Mouse (Mus musculus): ENCODE results near the gene Ctdsp1. TPM values are rescaled to one million over a fixed set of nuclear protein-coding genes. Genes with fewer than 3 reads are reported as not detected.
A peak's percentile ranks its signal among the peaks of the same experiment; 100 is the strongest.

The Ctdsp1 gene
- total RNA-seq, 2 experiments from 2014 or later, result 107 to 116 TPM

DNA sequence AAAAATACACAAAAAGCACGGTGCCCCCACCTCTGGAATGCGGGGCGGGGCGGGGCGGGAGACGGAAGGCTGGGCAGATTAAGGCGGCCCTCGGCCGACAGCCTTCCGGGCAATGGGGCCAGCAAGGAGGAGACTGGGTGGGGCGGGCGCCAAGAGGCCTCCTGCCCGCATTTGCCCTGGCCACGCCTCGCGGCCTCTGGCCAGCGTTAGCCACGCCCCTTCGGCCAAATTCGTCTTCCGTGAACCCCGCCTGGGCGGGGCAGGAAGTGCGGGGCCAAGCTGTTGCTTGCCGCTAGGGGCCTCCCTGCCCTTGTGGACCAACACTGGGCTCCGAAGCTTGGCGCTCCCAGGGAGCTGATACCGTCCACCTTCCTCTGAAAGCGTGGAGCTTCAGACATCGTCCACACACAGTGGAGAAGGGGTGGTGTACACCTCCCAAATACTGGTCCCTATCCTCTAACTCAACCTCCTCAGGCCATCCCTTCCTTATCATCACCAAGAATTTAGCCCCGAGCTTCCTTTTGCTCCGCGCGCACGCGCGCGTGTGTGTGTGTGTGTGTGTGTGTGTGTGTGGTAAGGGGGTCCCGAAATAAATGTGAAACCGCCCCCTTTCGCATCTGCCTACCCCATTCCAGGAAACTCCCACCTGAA lies 6.1 kb downstream of the Ctdsp1 start:
- DNase-seq, result peak; percentile 99

DNA sequence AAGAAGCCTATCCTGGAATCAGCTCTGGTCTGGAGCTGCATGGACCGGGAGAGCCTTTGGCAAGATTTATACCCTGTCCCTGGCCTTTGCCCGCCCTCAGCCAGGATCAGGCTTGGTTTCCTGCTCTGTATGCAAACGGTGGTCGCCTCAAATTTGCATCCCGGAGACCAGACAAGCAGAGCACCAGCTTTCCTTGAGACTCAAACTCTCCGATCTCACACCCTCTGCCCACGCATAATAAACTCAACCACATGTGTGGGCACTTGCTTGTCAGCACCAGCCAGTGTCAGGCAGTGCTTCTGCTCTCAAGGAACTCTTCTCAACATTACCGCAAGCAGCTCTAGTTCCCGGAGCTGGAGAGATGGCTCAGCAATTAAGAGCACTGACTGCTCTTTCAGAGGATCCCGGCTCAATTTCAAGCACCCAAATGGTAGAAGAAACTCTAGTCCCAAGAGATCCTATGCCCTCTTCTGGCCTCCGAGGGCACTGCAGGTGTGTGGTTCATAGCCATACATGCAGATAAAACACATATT lies 6.7 kb downstream of the Ctdsp1 start:
- DNase-seq, result peak; percentile 73 to 85

DNA sequence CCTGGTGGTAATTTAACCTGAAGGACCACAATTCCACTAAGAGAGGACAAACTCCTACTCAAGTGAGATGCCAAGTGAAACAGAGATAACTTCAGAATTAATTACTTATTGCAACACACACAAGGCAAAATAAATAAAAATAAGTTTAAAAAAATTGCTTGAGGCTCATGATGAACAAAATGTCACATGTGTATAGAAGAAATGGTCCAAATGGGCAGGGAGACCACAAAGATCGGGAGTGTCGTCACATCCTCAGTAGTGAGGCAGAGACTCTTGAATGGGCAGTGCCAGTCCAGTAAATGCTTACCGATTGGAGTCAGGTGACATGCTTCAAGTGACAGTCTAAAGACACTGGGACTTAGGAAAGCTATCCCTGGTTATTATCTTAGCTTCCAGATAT lies 9.2 kb downstream of the Ctdsp1 start:
- DNase-seq, result no peak

DNA sequence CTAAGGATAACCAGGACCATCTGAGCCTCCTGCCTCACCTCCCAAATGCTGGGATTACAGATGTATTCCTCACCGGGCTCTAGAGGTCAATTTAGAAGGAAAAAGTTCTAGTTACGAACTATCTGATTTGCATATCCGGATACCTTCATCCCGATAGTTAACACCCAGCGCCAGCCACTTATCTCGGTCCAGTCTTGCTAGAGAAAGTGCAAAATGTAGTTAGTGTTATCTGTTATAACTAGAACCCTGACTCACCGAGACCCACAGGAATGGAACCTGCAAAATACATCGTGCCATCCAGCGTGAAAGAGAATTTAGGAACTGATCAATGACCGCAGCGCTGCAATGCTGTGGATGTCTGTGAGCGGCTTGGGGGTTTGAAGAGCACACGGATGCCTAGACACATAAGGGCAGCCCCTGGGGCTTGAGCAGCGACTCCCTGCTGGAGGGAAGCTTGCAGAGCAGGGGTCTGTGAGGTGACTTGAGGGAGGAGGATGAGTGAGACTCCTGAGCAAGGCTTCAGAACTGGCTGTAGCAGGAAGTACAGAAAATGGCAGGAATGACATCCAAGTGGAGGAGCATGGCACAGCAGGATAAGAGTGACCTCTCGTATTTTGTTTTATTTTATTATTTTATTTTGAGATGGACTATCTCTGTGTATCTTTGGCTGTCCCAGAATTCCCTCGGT lies 9.8 kb downstream of the Ctdsp1 start:
- no peak for DNase-seq

DNA sequence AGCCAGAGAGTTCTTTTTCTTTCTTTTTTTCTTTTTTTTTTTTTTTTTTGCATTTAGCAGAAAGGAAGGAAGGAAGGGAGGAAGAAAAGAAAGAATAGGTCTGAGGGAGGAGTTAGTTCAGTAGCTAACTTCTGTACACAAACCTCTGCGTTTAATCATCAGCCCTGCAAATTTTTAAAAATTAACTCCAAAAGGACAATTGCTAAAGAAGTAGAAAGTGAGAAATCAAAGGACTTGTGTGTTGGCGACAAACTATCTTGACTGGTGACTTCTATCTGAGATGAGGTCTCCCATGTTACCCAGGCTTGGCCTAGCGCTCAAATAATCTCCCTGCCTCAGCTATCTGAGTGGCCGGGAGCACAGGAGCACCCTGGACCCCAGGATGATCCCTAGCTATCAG lies 12.9 kb downstream of the Ctdsp1 start:
- no peak for DNase-seq

DNA sequence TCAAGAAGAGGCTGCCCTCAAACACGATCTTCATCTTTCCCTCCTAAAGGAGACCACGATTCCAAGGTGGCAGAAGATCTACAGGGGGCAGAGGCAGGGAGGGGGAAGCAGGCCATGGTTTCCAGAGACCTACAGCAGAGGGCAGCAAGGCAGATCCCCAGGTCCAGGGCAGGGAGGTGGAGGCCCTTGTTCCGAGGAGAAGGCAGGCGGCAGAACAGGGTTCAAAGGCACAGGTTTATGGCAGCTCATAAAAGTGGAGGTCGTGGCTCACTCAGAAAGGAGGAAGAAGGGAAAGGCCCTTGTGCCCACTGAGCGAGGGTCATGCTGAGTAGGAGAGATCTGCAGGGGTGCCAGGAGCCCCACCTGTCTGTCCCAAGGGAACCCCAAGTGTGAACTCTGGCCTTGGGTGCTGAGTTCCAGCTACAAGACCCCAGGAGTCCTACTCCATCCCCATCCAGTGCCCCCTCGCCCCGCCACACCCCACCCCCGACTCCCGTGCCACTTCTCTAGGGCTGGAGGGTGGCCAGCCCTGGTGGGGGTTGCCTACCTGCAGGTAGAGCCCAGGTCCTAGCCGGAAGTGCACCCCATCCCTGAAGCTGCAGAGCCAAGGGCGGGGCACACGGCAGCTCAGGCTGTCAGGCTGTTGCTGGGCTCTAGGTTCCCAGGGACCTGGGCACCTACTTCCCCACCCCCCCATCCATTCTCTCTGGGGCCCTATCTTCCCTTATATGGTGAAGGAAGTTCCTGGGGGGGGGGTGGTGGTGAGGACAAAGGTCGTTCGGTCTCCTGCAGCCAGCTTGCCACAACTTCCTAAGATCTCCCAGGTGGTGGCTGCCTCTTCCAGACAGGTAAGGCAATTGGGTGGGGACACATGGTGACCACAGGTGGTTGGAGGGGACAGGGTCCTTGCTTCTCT lies 17.5 kb downstream of the Ctdsp1 start, which contains the start of gene Vil1:
Gene Vil1 (plus strand): TSS at position 788 of the 916 bp plus-strand sequence.
- no peak for DNase-seq

DNA sequence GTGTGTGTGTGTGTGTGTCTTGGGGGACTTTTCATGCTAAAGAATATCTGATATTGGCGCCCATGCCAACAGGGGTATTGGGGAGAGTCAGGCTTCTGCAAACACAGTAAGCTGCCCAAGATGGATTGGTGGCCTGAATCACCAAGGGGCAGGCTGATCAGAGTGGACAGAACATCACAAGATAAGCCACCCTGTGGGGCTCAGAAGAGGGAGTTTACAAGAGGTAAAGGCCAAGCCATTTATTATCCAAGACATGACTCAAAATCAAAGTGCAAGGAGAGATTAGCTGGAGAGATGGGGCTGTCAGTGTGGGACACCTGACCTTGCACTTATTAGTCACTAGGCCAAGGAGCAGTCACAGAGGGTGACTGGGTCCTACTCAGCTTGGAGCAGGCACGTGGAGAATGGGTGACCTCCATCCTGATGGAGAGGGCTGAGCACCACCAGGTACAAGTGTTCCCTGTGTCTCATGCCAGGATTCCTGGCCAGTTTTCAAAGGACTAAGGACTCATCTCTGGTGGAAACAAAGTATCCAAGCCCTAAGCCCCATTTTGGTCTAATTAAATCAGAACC lies 20.5 kb downstream of the Ctdsp1 start:
- no peak for DNase-seq

DNA sequence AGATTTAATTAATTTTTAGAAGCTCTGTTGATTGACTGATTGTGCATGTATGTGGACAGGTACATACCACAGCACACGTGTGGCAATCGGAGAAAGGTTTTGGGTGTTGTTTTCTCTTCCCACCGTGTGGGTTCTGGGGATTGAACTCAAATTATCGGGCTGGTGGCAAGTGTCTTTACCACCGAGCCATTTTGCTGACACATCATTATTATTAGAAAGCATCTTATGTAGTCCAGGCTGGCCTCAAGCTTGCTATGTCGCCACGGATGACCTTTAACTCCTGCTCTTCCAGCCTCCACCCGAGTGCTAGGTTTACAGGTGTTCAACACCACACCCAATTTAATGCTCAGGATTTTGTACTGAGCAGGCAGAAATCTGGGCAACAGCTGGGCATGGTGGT lies 21.4 kb downstream of the Ctdsp1 start:
- no peak for DNase-seq

DNA sequence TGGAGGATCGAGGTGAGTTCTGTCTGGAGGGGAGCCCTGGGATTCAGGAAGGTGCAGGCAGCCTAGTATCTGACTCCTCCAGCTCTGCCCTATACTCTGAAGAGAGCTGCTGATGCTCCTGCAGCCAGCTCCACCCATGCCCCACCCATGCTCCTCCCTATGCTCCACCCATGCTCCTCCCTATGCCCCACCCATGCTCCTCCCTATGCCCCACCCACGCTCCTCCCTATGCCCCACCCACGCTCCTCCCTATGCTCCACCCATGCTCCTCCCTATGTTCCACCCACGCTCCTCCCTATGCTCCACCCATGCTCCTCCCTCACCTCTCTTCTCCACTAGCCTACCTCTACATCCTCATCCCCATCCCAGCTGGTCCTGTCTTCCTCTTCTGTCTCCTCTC lies 23.8 kb downstream of the Ctdsp1 start:
- DNase-seq, result no peak

DNA sequence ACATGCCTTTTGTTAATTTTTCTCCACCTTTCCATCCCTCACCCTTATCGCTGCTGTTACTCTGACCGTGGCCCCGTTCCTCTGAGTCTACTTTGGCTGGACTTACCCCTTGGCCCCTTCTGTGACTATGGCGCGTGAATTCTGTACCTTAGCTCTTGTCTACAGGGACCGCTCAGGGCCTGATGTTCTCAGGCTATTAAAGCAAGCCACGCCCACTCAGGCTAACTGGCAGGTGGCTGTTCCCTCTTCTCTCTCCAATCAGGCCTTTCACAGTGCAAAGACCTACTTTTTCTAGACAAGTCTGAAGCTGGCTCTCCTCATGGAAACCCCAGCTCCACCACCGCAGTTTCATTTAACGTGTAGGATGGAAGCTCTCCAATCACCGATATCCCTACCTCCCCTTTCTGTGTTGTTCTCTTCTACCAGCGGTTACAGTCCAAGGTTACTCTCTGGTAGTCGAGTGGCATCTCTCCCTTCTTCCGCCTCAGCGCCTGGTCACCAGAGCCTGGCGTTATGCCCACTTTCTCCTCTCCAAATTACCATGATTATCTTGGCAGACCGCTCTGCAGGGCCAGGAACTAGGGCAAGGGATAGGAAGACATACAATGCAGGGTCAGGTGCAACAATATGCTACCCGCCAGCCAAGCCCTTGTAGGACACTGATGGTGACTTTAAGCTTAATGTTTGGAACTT lies 27.6 kb downstream of the Ctdsp1 start:
- DNase-seq, result peak; percentile 58 to 59

DNA sequence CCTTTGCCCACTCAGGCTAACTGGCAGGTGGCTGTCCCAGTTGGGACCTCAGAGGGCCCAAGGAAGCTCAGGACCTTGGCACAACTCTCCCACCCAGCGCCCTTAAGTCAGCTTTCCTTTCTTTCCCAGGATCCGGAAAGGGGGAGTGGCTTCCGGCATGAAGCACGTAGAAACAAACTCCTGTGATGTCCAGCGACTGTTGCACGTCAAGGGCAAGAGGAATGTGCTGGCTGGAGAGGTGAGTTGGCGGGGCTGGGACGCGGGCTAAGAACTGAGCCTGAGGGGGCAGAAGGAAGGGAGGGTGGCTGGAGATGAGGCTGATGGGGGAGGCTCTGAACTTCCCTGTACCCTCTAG lies 28.1 kb downstream of the Ctdsp1 start:
- DNase-seq, result peak in 1 of 2 experiments; percentile 62

DNA sequence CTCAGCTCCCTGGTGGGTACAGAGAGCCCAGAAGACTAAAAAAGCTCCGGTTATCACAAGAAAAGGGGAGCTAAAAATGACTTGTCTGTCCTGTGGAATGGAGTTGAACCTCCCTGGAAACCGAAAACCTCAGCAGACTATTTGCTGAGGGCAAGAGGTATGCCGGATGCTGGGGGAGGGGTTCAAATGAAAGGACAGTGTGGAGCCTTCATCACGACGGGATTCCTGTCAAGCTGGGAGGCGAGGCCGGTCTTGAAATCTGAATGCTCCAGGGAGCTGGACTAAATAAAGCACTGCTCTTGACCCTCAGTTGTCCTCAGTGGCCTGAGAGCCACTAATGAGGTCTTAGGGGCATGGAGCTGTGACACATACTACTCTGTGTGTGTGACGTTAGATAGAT lies 31.8 kb downstream of the Ctdsp1 start:
- no peak for DNase-seq

DNA sequence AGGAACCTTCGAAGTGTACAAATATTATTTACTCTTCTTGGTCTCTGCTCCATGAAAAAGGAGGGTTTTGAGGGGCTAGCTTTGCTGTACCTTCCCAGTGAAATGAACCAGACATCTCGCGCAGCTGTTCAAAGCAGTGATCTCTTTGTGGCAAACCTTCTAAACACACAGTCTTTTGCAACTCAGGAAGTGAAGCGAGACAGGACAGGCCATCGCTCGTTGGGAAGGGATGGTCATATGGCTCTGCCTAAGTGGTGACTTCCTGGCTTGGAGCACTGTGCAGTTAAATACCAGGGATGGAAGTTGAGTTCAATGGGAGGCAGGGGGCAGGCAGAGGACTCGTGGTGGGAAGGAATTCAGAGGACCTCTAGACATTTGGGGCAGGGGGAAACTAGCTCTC lies 34.5 kb downstream of the Ctdsp1 start:
- DNase-seq, result no peak

DNA sequence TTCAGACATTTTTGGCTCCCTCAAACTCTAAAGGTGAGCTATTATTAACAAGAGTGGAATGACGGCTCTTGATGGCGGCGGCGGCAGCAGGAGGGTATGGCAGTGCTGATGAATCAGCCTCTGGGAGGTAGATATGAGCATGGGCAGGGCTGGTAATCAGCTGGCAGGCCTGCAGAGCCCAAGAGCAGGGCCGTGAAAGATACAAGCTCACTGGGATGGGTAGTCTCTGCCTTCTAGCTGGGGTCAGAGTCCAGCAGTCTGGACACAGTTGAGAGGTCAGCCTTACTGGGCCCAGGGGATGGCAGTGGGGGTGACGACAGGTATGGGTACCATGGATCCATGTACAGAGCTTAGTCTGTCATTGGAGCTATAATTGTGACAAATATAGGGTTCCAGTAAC lies 41.9 kb downstream of the Ctdsp1 start:
- DNase-seq, result no peak

DNA sequence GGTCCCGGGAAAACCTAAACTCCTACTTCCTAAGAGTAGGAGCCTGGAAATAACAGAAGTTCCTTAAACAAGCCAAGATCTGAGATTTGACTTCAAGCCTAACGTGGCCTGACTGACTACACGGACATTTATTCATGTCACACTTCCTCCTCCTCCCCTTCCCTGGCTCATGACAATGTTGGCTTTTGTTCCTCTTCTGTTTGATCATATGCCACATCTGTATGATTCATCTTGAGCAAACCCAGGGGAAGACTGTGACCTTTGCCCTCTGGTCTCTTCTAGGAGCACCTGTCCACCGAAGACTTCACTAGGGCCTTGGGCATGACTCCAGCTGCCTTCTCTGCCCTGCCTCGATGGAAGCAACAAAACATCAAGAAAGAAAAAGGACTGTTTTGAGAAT lies 43.3 kb downstream of the Ctdsp1 start:
- peak; percentile 16 to 33 for DNase-seq

DNA sequence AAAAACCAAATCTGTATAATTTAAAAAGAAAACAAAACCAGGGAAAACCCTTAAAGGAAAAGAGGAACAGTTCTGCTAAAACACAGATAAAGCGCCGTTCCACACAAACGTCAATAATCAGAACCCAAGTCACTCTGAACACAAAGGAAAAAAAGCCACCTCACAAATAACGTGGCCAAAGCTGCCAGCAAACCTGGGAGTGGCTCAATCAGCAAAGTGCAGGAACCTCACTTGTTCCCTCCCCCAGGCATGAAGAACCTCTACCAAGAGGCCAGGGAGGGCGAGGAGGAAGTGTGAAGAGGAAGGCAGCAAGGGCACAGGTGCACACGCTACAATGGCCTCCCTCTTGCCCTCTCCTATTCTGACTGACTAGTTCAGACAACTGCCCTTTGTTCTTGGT lies 44.3 kb downstream of the Ctdsp1 start:
- DNase-seq, result no peak

DNA sequence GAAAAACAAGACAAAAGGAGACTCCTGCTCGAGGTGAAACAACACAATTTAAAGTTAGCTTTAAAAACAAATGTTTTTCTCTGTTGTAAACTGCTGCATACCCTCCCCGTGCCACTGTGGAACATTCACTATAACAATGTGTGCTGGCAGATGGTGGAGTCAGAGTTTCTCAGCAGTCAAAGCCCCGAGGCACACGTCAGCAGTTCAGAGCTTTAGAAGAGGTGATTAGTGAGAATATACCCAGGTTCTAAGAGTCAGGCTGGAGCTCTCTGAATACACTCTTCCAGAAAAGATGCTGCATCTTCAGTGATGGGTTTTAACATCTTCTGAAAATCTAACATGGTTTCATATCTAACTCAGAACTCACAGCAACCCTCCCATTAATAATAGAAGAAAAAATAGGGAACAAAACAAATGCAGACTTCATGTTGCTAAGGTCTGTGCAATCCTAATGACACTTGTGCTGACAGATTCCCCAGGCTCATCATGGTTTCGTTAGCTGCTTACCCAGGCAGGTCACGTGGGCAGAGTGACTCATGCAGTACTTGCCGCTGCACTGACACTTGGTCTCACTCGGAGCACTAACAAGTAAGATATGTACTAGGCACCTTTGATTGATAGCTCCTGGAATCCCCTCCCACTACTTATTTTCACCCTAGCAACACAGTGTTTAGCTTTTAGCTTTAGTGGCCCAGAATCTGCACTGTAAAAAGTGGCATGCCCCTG lies 46.6 kb downstream of the Ctdsp1 start:
- peak; percentile 56 to 74 for DNase-seq

DNA sequence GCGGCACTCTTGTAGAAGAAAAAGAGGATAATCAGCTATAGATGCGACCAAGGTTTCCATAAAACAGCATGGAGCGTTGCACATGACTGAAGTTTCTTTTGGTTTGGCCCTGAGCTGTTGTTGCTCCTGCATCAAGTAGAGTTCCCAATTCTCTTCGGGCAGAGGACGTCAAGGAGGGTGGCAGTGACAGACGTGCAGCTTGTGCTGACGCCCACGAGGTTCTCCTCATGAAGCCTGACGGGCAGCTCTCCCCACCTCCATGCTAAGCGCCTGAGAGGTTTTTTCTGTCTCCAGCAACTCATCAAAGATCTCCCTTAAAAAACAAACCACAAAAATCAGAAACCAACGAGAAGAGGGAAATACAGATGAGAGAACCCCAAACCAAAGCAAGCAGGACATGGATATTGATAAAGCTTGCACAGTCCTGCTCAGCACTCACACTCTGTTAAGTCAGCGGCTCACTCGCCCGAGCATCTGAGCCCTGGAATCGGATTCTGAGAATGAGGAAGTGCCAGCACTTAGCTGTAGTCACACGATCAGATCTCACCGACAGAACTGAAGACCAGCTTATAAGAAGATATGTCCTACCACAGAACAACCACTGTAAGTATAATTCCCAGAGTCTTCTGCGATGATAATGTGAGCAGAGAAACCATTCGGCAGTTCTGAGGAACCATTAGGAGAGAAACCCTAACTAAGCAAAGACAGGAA lies 48.0 kb downstream of the Ctdsp1 start:
- peak in 1 of 2 experiments; percentile 11 for DNase-seq

DNA sequence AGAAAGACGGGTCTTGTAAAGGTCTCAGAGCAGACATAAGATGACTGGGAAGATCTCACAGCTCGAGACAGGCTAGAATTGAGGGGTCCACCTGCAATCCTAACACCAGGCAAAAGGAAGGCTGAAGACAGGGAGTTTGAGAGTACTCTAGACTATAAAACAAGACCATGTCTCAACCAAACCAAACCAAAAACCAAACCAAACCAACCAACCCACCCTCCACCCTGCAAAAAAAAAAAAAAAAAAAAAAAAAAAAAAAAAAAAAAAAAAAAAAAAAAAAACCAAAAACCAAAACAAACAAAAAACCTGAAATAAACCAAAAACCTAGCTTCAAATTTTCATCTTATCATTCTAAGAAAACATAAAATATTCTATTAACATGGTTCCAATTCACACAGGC lies 53.2 kb downstream of the Ctdsp1 start:
- no peak for DNase-seq

All from heart, adult 18-20 months (tissue).